Mouse (Mus musculus): ENCODE results near the gene Dock10. TPM values are rescaled to one million over a fixed set of nuclear protein-coding genes. Genes with fewer than 3 reads are reported as not detected.
A peak's percentile ranks its signal among the peaks of the same experiment; 100 is the strongest.

The Dock10 gene
- total RNA-seq, 2 experiments from 2014 or later: 60.1 to 87.3 TPM

DNA sequence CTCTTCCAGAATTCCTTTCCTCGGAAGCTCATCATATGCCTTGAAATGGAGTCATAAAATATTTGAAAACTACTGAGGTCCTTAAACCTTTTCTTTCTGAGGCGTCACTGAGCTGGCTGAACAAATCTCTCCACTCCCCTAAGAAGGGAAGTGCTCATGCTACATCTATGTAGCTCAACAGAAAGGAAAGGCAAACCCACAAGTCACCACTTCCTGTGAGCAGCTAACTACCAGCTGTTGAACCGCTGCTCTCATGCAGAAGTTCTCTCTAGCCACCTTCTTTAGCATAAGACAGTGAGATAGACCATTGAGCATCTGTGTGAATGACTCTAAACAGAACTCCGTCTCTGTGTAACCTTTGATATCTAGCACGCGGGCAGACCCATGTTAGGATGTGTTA, 93.2 kb downstream of the Dock10 start:
- peak; percentile 81 for ATAC-seq (replicated peaks; ENCODE audit: low FRiP score, low TSS enrichment, poor library complexity, severe bottlenecking)

DNA sequence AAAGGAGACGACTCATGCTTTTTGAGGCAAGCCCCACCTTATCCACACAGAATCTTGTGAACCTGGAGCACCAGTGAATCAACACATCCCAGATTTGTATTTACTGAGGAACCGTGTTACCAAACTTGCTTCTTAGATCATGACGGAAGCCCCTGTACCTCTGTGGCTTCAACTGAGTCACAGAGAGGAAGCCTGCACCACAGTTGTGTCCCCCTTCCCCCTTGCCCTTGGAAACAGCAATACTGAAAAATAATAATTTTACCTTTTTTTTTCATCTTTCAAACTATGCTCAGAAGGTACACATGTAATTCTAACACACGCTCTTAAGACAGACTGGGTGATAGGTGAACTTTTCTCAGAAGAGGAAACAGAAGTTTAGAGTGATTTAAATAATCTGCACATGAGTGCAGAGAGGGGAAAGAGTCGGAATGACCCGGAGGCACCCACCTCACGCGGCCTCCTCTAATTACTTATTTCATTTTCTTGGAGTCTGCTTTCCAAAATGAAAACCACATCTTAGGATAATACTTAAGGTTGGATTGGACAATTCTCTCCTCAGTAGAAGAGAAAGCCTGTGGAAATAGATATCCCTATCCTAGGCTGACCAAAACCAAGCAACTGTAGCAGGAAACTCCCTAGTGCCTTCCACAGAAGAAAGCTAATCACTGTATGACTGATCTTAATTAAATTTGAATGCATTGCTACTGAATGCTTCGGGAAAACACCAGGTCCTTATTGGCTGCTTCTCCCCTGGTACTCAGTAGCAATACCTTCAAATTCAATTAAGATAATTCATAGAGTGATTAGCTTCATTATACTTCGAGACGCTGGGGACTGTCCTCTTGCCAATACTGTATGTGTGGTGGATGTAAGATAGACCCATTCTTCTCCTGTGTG, 96.6 kb downstream of the Dock10 start:
- ATAC-seq (replicated peaks; ENCODE audit: low FRiP score, low TSS enrichment, poor library complexity, severe bottlenecking): no peak

DNA sequence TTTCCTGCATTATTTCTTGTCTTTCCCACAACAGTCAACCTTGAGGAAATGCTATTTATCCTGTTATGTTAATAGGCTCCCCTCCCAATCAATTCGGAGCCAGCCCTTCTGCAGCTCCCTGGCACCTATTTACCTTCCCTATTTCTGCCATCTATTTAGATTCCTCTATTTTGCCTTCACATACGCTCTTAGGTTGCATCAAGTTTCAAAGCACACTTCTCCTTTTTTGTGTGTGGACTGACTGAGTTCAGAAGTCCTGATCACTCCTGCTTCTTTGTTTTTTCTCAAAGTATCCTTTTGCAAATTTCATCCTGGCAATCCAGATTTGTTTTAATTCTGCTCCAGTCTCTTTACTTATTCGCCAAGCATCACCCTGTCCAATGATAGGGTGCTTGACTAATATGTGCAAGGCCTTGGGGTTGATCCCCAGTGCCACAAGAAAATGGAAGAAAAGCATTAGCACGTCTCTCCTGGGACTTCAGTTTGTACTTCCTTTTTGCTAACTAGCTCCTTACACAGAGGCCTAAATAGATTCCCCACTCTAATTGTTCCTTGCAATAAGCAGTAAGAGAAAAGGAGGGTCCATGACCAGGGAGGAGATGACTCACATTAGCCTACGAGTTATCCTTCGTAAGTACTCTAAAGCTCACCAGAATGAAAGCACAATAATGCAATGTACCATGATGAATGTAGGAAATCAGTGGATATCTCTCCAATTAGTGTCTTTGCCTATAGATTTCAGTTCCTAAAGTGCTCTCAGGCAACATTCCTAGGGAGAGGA, 98.7 kb downstream of the Dock10 start:
- no peak for ATAC-seq (replicated peaks; ENCODE audit: low FRiP score, low TSS enrichment, poor library complexity, severe bottlenecking)

GRCm38 (mm10) chr1:80656389-80656788, 101.9 kb downstream of the Dock10 start:
- no peak for ATAC-seq (replicated peaks; ENCODE audit: low FRiP score, low TSS enrichment, poor library complexity, severe bottlenecking)

- no peak for ATAC-seq (replicated peaks; ENCODE audit: low FRiP score, low TSS enrichment, poor library complexity, severe bottlenecking)
Measured at GRCm38 (mm10) chr1:80655854-80656253, 102.5 kb downstream of the Dock10 start.

- ATAC-seq (replicated peaks; ENCODE audit: low FRiP score, low TSS enrichment, poor library complexity, severe bottlenecking): no peak
Measured at GRCm38 (mm10) chr1:80655195-80655594, 103.1 kb downstream of the Dock10 start.

- no peak for ATAC-seq (replicated peaks; ENCODE audit: low FRiP score, low TSS enrichment, poor library complexity, severe bottlenecking)
Measured at GRCm38 (mm10) chr1:80654177-80654576, 104.2 kb downstream of the Dock10 start.

- no peak for ATAC-seq (replicated peaks; ENCODE audit: low FRiP score, low TSS enrichment, poor library complexity, severe bottlenecking)
Measured at GRCm38 (mm10) chr1:80652803-80653202, 105.5 kb downstream of the Dock10 start.

GRCm38 (mm10) chr1:80652083-80652482, 106.2 kb downstream of the Dock10 start:
- ATAC-seq (replicated peaks; ENCODE audit: low FRiP score, low TSS enrichment, poor library complexity, severe bottlenecking): no peak

GRCm38 (mm10) chr1:80646602-80647001, 111.7 kb downstream of the Dock10 start:
- no peak for ATAC-seq (replicated peaks; ENCODE audit: low FRiP score, low TSS enrichment, poor library complexity, severe bottlenecking)

DNA sequence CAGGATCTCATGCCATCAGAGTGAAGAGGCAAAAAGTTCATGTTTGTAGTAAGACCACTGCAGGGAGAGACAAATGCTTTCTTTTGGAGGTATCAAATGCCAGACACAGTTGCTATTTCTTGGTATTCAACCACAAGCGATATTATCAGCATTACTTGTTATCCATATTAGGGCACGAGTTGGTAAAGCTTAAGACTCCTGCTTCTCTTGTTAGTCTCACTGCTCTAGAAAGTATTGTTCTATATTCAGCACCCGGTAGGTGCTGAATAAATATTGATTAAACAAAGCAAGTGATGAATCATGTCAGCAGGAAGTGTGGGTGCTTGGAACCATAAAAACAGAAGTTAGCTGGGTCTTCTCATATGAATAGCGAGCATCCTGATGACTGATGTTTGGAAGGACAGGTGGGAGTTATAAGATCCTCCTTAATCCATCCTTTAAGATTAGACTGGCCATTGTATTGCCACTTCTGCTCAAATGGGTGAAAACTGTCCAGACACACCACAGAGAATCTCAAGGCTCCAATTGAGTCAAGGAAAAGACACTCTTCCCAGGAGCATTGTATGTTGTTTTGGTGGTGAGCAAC, 114.4 kb downstream of the Dock10 start:
- peak; percentile 70 for ATAC-seq (replicated peaks; ENCODE audit: low FRiP score, low TSS enrichment, poor library complexity, severe bottlenecking)

DNA sequence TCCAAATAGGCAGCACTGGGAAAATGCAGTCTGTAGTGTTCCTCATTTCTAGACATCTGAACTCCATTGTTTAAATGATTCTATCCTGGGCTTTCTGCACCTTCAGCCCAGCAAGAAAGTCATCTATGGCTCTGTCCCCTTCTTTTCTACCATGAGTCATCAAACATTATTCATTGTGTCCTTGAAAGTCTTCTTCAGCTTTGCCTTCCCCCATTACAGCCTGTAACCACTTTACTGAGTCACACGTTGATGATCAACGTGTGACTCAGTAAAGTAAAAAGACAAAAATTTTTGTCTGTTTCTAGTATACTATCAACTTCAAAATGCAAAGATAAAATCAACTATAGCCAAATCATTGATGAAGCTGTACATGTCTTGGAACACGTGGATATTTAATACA, 116.5 kb downstream of the Dock10 start:
- no peak for ATAC-seq (replicated peaks; ENCODE audit: low FRiP score, low TSS enrichment, poor library complexity, severe bottlenecking)

DNA sequence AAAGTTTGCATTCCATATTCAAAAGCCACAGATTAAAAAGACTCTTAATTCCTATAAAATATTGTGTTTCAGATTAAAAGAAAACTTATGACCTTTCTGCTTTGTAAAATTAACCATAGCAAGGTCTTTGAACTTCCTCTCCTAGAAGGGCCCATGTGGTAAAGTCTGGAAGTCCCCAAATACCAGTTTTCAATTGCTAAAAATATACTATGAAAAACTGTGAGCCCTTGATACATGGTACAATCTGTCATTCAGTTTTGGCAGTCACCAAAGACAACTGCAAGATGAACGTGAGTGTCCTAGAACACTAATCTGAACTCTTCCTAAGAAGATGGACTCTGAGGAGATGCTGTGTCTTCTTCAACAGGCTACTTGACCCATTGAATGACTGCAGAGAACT, 117.0 kb downstream of the Dock10 start:
- ATAC-seq (replicated peaks; ENCODE audit: low FRiP score, low TSS enrichment, poor library complexity, severe bottlenecking): no peak

GRCm38 (mm10) chr1:80639553-80639952, 118.8 kb downstream of the Dock10 start:
- no peak for ATAC-seq (replicated peaks; ENCODE audit: low FRiP score, low TSS enrichment, poor library complexity, severe bottlenecking)

- ATAC-seq (replicated peaks; ENCODE audit: low FRiP score, low TSS enrichment, poor library complexity, severe bottlenecking): no peak
Measured at GRCm38 (mm10) chr1:80637214-80637705, 121.1 kb downstream of the Dock10 start.

GRCm38 (mm10) chr1:80635825-80636224, 122.5 kb downstream of the Dock10 start:
- ATAC-seq (replicated peaks; ENCODE audit: low FRiP score, low TSS enrichment, poor library complexity, severe bottlenecking): no peak

DNA sequence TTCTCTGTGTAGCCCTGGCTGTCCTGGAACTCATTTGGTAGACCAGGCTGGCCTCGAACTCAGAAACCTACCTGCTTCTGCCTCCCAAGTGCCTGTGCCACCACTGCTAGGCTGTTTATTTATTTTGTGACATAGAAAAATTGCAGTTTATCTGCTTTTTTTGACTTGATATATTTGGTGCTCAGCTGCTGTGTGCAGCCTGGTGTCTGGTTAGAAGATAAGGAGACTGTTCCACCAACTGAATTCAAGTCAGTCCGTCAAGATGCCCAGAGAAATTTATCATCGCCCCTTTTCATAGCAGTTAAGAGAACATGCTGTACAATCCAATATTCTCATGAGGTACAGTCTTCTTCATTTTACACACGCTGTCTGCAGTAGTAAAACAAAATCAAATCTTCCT, 124.8 kb downstream of the Dock10 start:
- ATAC-seq (replicated peaks; ENCODE audit: low FRiP score, low TSS enrichment, poor library complexity, severe bottlenecking): peak; percentile 89

GRCm38 (mm10) chr1:80630179-80631149, 127.9 kb downstream of the Dock10 start:
- no peak for ATAC-seq (replicated peaks; ENCODE audit: low FRiP score, low TSS enrichment, poor library complexity, severe bottlenecking)

DNA sequence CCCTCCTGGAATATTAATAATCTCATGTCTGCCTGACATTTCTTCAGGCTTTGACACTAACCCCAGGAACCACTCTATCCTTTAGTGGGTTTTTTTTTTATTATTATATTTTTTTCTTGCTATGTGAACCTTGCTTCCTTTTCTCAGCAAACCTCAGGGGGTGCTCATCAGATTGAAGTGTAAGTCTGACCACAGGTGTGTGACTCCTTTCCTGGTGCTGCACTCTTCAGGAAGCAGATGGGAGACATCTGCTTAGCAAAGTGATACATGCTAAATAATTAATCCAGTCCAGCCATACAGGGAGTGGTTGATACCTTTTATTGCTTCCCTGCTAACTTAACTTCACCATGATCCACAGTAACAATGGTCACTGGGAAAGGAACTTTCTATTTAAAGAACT, 130.3 kb downstream of the Dock10 start:
- no peak for ATAC-seq (replicated peaks; ENCODE audit: low FRiP score, low TSS enrichment, poor library complexity, severe bottlenecking)

All from megakaryocyte-erythroid progenitor cell, adult 5-6 weeks (primary cell).